Mouse (Mus musculus) liver, adult 2 months (tissue): ENCODE results near the gene Actn2.

Experiments
- CTCF ChIP-seq: fragments of 200-500 bp; IDR thresholded peaks from 2 replicates; pipeline ENCODE4 v1.5.1; 2011; ENCODE audit warnings: low read depth, low read length, control low read depth
- POLR2A ChIP-seq: fragments of 200-500 bp; IDR thresholded peaks from 2 replicates; pipeline ENCODE4 v1.6.1; 2011; ENCODE audit warnings: low read length, control low read depth; ENCODE audit not compliant: insufficient read depth; ENCODE audit errors: extremely low read depth

- no peak for TF ChIP-seq POLR2A
- TF ChIP-seq CTCF = no peak
These were observed 94.6 kb downstream of the Actn2 start for GRCm38 (mm10) chr13:12245938-12246337.
